Mouse (Mus musculus) embryonic facial prominence, embryonic 11.5 days (tissue): ENCODE measurements around the gene March6. TPM values are rescaled to one million over a fixed set of nuclear protein-coding genes. Genes with fewer than 3 reads are reported as not detected.

Experiments used
- ATAC-seq: fragments of 200-750 bp; cut with Nextera tagmentation; replicated peaks from 2 replicates; pipeline ENCODE4 v1.8.0; 2017; ENCODE audit warnings: low read depth; ENCODE audit not compliant: insufficient number of reproducible peaks, low FRiP score, low TSS enrichment
- DNase-seq: peaks from one replicate; pipeline ENCODE4 v3.0.0-alpha.2; 2015; ENCODE audit warnings: low spot score
- H3K27ac ChIP-seq: fragments of 300-500 bp; sonication (generic); replicated peaks from 2 replicates; pipeline ENCODE4 v1.5.1; 2014; ENCODE audit warnings: mild to moderate bottlenecking, low read depth, low read length, control low read depth
- H3K27me3 ChIP-seq: fragments of 300-500 bp; sonication (generic); 2 replicates; pipeline ENCODE4 v1.6.1; 2014; ENCODE audit warnings: mild to moderate bottlenecking, low read length, moderate library complexity, mixed read lengths; ENCODE audit not compliant: control insufficient read depth, insufficient read depth
- H3K36me3 ChIP-seq: fragments of 300-500 bp; sonication (generic); replicated peaks from 2 replicates; pipeline ENCODE4 v1.6.1; 2014; ENCODE audit warnings: low read depth, mild to moderate bottlenecking, low read length, moderate library complexity, mixed read lengths; ENCODE audit not compliant: control insufficient read depth, insufficient read depth
- H3K4me1 ChIP-seq: fragments of 300-500 bp; sonication (generic); 2 replicates; pipeline ENCODE4 v1.6.1; 2014; ENCODE audit warnings: low read length, mixed read lengths; ENCODE audit not compliant: control insufficient read depth, insufficient read depth
- H3K4me2 ChIP-seq: fragments of 300-500 bp; sonication (generic); 2 replicates; pipeline ENCODE4 v1.6.1; 2014; ENCODE audit warnings: low read depth, mild to moderate bottlenecking, control low read depth, low read length, moderate library complexity
- H3K4me3 ChIP-seq: fragments of 300-500 bp; sonication (generic); 2 replicates; pipeline ENCODE4 v1.5.1; 2014; ENCODE audit warnings: low read depth, low read length, control low read depth
- H3K9ac ChIP-seq: fragments of 300-500 bp; sonication (generic); replicated peaks from 2 replicates; pipeline ENCODE4 v1.6.1; 2014; ENCODE audit warnings: mild to moderate bottlenecking, control low read depth, low read length
- H3K9me3 ChIP-seq: fragments of 300-500 bp; sonication (generic); replicated peaks from 2 replicates; pipeline ENCODE4 v1.6.1; 2016; ENCODE audit warnings: mild to moderate bottlenecking, low read length, inconsistent platforms, mixed read lengths; ENCODE audit not compliant: control insufficient read depth
- WGBS: fragments of 180-500 bp; shearing (Covaris S2); extraction: QIAGEN DNeasy Blood & Tissue Kit; methylation state at CpG from one replicate; pipeline ENCODE4 v1.1.7; 2014; 5-methylcytosine and 5-hydroxymethylcytosine counted together
- polyA plus RNA-seq: library from polyadenylated mRNA; unstranded; fragments of >200 nt; fragmentation: Nextera tagmentation; extraction: Ambion mirVana; gene quantifications from 2 replicates; pipeline ENCODE4 v1.2.1, GENCODE M21; 2014

The March6 gene
- polyA plus RNA-seq, 1 experiment from 2014 or later: 40.6 TPM

GRCm38 (mm10) chr15:31454096-31454860 lies 76.6 kb downstream of the March6 start:
- Histone ChIP-seq H3K9ac (no peak overlapping the region), H3K27ac (no peak overlapping the region), H3K9me3 (no peaks in the 10 kb centered on the region), H3K27me3 (no peaks in the 10 kb centered on the region), H3K4me2 (no peak overlapping the region; the same call in none of the 2 replicates), H3K4me1 (no peaks in the 10 kb centered on the region), H3K36me3 (no peaks in the 10 kb centered on the region; the same call in 1 of the 2 replicates), H3K4me3 (peak overlapping the region; percentile 45)
- DNase-seq (peak; percentile 8), ATAC-seq (no peak)
- WGBS: 53% methylated on average over 10 of the region's 10 CpGs

GRCm38 (mm10) chr15:31453098-31453916 lies 77.5 kb downstream of the March6 start, which contains the start of gene Ropn1l:
Gene Ropn1l, minus strand, starts transcription at chr15:31453737.
- H3K9me3 ChIP-seq: no peaks in the 10 kb centered on the region
- peak within 1 kb of the TSS; percentile 45 for H3K4me3 ChIP-seq
- WGBS: under 1% methylated on average over 57 of the region's 57 CpGs
- H3K4me1 ChIP-seq: no peaks in the 10 kb centered on the region
- peak within 1 kb of the TSS; percentile 66; the same call in 1 of the 2 replicates for H3K27ac ChIP-seq
- H3K9ac ChIP-seq: peak within 1 kb of the TSS; percentile 73
- ATAC-seq (peak; percentile 92), DNase-seq (peak; percentile 94)
- peak within 1 kb of the TSS; percentile 65 for H3K4me2 ChIP-seq
- no peaks in the 10 kb centered on the region for H3K27me3 ChIP-seq
- no peaks in the 10 kb centered on the region; the same call in 1 of the 2 replicates for H3K36me3 ChIP-seq

GRCm38 (mm10) chr15:31452336-31453097 lies 78.3 kb downstream of the March6 start:
- Histone ChIP-seq H3K4me3 (peak overlapping the region; percentile 45; the same call in 1 of the 2 replicates), H3K27me3 (no peaks in the 10 kb centered on the region), H3K4me1 (no peaks in the 10 kb centered on the region), H3K9ac (peak overlapping the region; percentile 73; the same call in 1 of the 2 replicates), H3K36me3 (no peaks in the 10 kb centered on the region; the same call in 1 of the 2 replicates), H3K9me3 (no peaks in the 10 kb centered on the region), H3K27ac (no peak overlapping the region), H3K4me2 (peak overlapping the region; percentile 65)
- ATAC-seq (no peak), DNase-seq (peak; percentile 26)
- 53% methylated on average over 18 of the region's 18 CpGs for WGBS

- H3K36me3 ChIP-seq: no peaks in the 10 kb centered on the region
- WGBS: 11% methylated on average over 2 of the region's 2 CpGs
- no peaks in the 10 kb centered on the region for H3K9me3 ChIP-seq
- no peak overlapping the region for H3K4me3 ChIP-seq
- DNase-seq (no peak), ATAC-seq (no peak)
- no peaks in the 10 kb centered on the region for H3K4me1 ChIP-seq
- no peak overlapping the region for H3K4me2 ChIP-seq
- H3K27ac ChIP-seq: no peak overlapping the region
- H3K27me3 ChIP-seq: no peaks in the 10 kb centered on the region
- no peak overlapping the region for H3K9ac ChIP-seq
Measured at GRCm38 (mm10) chr15:31449772-31450171, 81.1 kb downstream of the March6 start.

GRCm38 (mm10) chr15:31447121-31447520 lies 83.7 kb downstream of the March6 start:
- H3K27ac ChIP-seq: no peak overlapping the region
- H3K27me3 ChIP-seq: no peaks in the 10 kb centered on the region
- no peak overlapping the region for H3K4me3 ChIP-seq
- WGBS: 48% methylated on average over 7 of the region's 7 CpGs
- H3K9me3 ChIP-seq: no peaks in the 10 kb centered on the region
- ATAC-seq: no peak
- no peak overlapping the region for H3K9ac ChIP-seq
- no peaks in the 10 kb centered on the region for H3K4me1 ChIP-seq
- DNase-seq: peak; percentile 72
- H3K4me2 ChIP-seq: no peak overlapping the region
- no peaks in the 10 kb centered on the region for H3K36me3 ChIP-seq

GRCm38 (mm10) chr15:31442698-31443097 lies 88.2 kb downstream of the March6 start:
- H3K9ac ChIP-seq: no peak overlapping the region
- no peaks in the 10 kb centered on the region for H3K36me3 ChIP-seq
- WGBS: 81% methylated on average over 4 of the region's 4 CpGs
- DNase-seq (no peak), ATAC-seq (no peak)
- H3K27me3 ChIP-seq: no peaks in the 10 kb centered on the region
- no peak overlapping the region for H3K4me3 ChIP-seq
- H3K9me3 ChIP-seq: no peaks in the 10 kb centered on the region
- no peak overlapping the region for H3K4me2 ChIP-seq
- H3K4me1 ChIP-seq: no peaks in the 10 kb centered on the region
- no peak overlapping the region for H3K27ac ChIP-seq

- WGBS: 78% methylated on average over 6 of the region's 6 CpGs
- no peak for ATAC-seq
- H3K27me3 ChIP-seq: no peaks in the 10 kb centered on the region
- H3K9ac ChIP-seq: no peak overlapping the region
- no peaks in the 10 kb centered on the region for H3K36me3 ChIP-seq
- H3K4me2 ChIP-seq: no peak overlapping the region
- no peak for DNase-seq
- no peaks in the 10 kb centered on the region for H3K9me3 ChIP-seq
- H3K27ac ChIP-seq: no peak overlapping the region
- H3K4me3 ChIP-seq: no peak overlapping the region
- H3K4me1 ChIP-seq: no peaks in the 10 kb centered on the region
Measured at GRCm38 (mm10) chr15:31441996-31442395, 88.9 kb downstream of the March6 start.
